Mouse (Mus musculus) small intestine, adult 2 months (tissue): ENCODE results near the gene Srp54c. TPM values are rescaled to one million over a fixed set of nuclear protein-coding genes. Genes with fewer than 3 reads are reported as not detected.
"Not testable (repeated sequence)": the region's sequence is repeated elsewhere in the genome, so short reads cannot be mapped to it uniquely, and the experiment has no call there.

ENCODE experiments used
- H3K27ac ChIP-seq: fragments of 200-500 bp; 2 replicates; pipeline ENCODE4 v1.5.1; 2012; ENCODE audit warnings: low read depth, low read length, control low read depth, inconsistent platforms; ENCODE audit not compliant: insufficient read depth
- H3K27me3 ChIP-seq: fragments of 200-500 bp; 2 replicates; pipeline ENCODE4 v1.6.1; 2012; ENCODE audit warnings: mild to moderate bottlenecking, moderate library complexity, low read length, inconsistent platforms; ENCODE audit not compliant: control insufficient read depth, insufficient read depth
- H3K36me3 ChIP-seq: fragments of 200-500 bp; 2 replicates; pipeline ENCODE4 v1.6.1; 2012; ENCODE audit warnings: mild to moderate bottlenecking, low read length, control low read depth, inconsistent platforms; ENCODE audit not compliant: control insufficient read depth, insufficient read depth
- H3K4me1 ChIP-seq: fragments of 200-500 bp; 2 replicates; pipeline ENCODE4 v1.6.1; 2012; ENCODE audit warnings: low read length, inconsistent platforms, mixed read lengths; ENCODE audit not compliant: control insufficient read depth, insufficient read depth, insufficient read length
- H3K4me3 ChIP-seq: fragments of 200-500 bp; 2 replicates; pipeline ENCODE4 v1.5.1; 2012; ENCODE audit warnings: low read depth, mild to moderate bottlenecking, control low read depth, inconsistent platforms, low read length, moderate library complexity
- WGBS: fragments of 180-500 bp; shearing (Covaris S2); methylation state at CpG from one replicate; pipeline ENCODE4 v1.1.7; 2018; 5-methylcytosine and 5-hydroxymethylcytosine counted together
- polyA plus RNA-seq: library from polyadenylated mRNA; depleted of rRNA; stranded (reverse); fragments of >200 nt; gene quantifications from 2 replicates; pipeline ENCODE4 v1.2.3, GENCODE M21; 2012; rRNA removed

Gene Srp54c
- polyA plus RNA-seq: 1.3 and 1.6 TPM in 2 replicates

DNA sequence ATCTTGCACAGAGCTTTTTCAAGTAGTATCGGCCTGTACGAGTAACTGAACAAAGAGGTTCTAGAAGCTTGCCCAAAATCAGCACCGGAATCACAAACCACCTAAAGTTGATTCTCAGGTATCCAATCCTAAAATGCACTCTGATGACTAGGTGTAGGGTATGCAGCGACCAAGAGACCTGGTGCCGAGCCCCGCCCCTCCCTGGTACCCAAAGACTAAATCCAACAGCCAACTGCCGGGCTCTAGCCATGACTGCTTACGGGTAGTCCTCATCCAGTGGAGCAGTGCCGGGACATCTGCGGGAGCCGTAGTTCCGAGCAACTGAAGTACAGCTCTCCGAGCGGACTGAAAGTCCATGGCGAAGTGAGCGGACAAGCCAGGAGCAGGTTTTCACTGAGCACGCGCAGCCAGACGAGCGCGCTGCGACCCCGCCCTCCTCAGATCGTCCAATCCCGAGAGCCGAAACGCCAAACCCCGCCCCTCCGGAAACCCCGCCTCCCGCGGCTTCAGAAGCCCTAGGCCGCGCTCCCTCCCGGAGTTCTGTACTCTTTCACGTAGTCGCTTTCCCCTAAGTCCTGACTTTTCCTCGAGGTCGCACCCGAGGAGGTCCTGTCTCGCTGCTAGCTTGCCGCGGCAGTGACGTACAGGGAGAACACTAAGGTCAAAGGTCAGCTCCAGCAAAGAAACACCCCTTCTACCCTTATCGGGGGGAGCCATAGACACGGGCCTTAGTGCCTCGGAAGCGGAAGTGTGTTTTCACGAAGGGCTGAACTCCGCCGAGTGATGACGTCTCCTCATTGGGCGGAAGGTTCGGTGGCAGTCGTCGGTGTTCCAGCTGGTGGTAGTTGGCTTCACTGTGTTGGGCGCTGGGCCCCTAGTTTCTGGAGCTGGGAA is at the start of gene Srp54c:
Gene Srp54c, plus strand, starts transcription at position 543 of the 894 bp plus-strand sequence.
- H3K4me3 ChIP-seq: peak within 1 kb of the TSS; percentile 59
- not testable (repeated sequence) for H3K27ac ChIP-seq, H3K36me3 ChIP-seq, H3K27me3 ChIP-seq, H3K4me1 ChIP-seq
- no CpG with 5 or more reads among the region's 57 CpGs for WGBS

DNA sequence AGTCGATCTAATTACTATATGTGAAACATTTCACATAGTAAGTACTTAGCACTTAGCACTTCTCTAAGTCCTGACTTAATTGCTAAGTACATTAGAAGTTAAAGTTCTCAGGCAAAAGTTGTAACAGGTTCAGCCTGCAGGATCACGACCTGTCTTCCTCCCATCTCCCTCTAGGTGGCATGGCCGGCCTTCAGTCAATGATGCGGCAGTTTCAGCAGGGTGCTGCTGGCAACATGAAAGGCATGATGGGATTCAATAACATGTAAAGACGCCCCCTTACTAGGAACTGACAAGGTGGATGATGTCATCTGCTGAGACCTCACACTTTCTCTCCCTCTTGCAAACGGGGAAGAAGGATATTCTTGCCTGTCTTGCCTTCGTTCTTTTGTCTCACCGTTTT is 42.3 kb upstream of the Srp54c start:
- not testable (repeated sequence) for H3K27ac ChIP-seq, H3K27me3 ChIP-seq, H3K36me3 ChIP-seq, H3K4me1 ChIP-seq, H3K4me3 ChIP-seq
- WGBS: no CpG with 5 or more reads among the region's 8 CpGs

DNA sequence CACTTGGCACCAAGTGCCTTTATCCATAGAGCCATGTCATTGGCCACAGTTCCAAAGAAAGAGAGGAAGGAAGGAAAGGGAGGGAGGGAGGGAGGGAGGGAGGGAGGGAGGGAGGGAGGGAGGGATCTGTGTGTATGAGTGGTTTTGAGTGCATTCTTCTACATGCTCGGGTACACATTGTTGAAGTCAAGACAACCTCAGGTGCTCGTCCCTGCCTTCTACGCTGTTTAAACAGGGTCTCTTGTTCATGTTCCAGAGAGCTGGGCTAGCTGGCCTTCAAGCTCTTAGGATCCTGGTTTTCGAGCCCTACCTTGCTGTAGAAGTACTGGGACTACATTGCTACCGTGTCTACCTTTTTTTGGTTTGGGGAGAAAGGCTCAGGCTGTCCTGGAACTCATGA is 40.8 kb upstream of the Srp54c start:
- WGBS: no CpG with 5 or more reads among the region's 5 CpGs
- not testable (repeated sequence) for H3K36me3 ChIP-seq, H3K27ac ChIP-seq, H3K27me3 ChIP-seq, H3K4me3 ChIP-seq, H3K4me1 ChIP-seq

DNA sequence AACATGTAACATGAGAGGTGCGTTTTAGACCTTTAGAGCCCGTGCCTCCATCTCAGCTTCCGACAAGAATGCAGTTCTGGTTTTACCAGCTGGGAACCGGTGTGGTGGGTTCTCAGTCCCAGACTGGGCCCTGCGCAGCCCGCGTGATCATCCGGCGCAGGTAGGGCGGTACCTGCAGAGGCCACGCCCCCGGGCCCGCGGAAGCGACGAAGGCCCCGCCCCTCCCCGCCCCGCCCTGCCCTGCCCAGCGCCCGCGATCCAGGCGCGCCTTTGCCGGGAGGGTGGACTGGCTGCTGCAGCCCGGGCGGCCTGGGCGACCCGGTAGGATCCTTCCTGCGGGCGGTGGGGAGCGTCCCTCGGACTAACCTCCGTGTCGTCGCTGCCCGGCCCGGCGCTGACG is 30.7 kb upstream of the Srp54c start, which contains the start of gene 1700047I17Rik2:
Gene 1700047I17Rik2, plus strand, starts transcription at position 287 of the 400 bp plus-strand sequence.
- H3K4me1 ChIP-seq, H3K4me3 ChIP-seq, H3K27me3 ChIP-seq, H3K36me3 ChIP-seq, H3K27ac ChIP-seq: not testable (repeated sequence)
- WGBS: no CpG with 5 or more reads among the region's 40 CpGs

DNA sequence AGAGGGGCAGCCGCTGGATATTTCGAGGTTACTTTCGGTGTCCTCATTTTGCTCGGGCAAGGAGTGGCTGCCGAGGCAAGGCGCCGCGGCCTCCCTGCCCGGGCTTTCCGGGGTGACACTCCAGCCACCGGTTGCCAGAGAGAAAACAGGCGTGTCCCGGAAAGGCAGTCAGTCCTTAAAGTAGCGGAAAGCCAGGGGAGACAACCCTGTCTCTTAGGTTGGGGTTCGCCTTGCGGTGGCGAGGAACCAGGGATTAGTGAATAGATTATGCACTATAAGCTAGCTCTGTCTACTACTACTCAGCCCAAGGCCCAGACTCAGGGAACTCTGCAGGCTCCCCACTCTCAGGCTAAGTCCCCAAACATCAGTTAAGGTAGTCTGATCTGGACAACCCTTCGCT is 30.2 kb upstream of the Srp54c start:
- not testable (repeated sequence) for H3K4me3 ChIP-seq, H3K27ac ChIP-seq, H3K4me1 ChIP-seq, H3K27me3 ChIP-seq, H3K36me3 ChIP-seq
- no CpG with 5 or more reads among the region's 18 CpGs for WGBS

DNA sequence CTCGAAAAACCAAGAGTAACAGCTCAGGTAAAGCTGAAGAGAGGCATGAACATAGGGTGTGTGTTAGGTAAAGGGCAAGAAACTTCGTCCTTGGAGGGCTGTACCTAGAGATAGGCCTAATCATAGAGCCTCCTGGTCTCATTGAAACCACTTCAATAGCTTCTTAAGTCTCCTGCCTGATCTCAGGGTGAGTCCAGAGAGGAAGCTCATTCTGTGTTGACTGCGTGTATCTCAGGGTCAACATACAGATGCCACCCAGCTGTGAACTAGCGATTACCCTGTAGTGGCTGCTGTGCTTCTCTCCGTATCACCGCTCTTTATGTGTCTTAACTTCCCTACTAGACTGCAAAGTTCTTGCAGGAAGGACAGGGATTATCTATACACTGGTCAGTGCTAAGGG is 17.0 kb upstream of the Srp54c start:
- H3K27ac ChIP-seq, H3K36me3 ChIP-seq, H3K4me1 ChIP-seq, H3K27me3 ChIP-seq, H3K4me3 ChIP-seq: not testable (repeated sequence)
- whole genome bisulfite sequencing: no CpG with 5 or more reads among the region's 6 CpGs

DNA sequence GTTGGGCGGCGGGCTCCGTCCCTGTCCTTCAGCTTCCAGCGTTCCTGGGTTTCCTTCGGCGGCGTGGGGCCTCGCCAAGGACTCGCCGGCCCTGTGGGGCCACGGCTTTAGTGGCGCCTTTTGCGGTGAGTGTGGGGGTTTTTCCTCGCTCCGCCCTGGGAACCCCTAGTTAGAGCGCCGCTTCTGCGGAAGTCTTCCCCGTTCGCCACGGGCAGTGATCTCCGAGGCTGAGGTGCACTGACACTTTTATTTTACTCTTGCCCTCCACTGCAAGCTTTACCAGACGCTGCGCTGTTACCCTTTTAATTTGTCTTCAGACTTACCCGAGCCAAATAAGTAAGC is 523 bp downstream of the Srp54c start:
- H3K27ac ChIP-seq, H3K36me3 ChIP-seq, H3K4me1 ChIP-seq, H3K27me3 ChIP-seq: not testable (repeated sequence)
- WGBS: 1% methylated on average over 11 of the region's 25 CpGs
- peak overlapping the region; percentile 59 for H3K4me3 ChIP-seq

DNA sequence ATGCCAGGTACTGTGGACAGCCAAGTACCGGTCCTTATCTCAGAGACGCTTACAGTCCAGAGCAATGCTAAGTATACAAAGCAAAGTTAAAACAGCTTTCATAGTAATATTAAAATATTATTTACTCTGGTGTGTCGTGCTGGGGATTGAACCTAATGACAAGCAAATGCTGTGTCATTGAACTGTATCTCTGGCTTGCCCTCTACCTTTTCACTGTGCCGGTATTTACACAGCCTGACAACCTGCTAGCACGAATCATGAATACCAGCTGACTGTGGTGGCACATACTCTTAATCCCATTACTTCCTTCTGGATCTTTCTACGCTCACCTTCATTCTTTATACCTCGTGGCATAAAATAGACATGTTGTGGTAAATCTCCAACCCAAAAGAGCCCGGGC is 12.3 kb downstream of the Srp54c start:
- not testable (repeated sequence) for H3K27ac ChIP-seq, H3K4me3 ChIP-seq, H3K36me3 ChIP-seq, H3K4me1 ChIP-seq, H3K27me3 ChIP-seq
- WGBS: no CpG with 5 or more reads among the region's 8 CpGs

DNA sequence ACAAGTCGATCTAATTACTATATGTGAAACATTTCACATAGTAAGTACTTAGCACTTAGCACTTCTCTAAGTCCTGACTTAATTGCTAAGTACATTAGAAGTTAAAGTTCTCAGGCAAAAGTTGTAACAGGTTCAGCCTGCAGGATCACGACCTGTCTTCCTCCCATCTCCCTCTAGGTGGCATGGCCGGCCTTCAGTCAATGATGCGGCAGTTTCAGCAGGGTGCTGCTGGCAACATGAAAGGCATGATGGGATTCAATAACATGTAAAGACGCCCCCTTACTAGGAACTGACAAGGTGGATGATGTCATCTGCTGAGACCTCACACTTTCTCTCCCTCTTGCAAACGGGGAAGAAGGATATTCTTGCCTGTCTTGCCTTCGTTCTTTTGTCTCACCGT is 32.0 kb downstream of the Srp54c start:
- not testable (repeated sequence) for H3K27me3 ChIP-seq, H3K4me1 ChIP-seq, H3K4me3 ChIP-seq, H3K27ac ChIP-seq
- no CpG with 5 or more reads among the region's 8 CpGs for WGBS
- H3K36me3 ChIP-seq: peaks cover 14% of the 10 kb centered on the region

DNA sequence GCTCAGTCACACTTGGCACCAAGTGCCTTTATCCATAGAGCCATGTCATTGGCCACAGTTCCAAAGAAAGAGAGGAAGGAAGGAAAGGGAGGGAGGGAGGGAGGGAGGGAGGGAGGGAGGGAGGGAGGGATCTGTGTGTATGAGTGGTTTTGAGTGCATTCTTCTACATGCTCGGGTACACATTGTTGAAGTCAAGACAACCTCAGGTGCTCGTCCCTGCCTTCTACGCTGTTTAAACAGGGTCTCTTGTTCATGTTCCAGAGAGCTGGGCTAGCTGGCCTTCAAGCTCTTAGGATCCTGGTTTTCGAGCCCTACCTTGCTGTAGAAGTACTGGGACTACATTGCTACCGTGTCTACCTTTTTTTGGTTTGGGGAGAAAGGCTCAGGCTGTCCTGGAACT is 33.4 kb downstream of the Srp54c start:
- no CpG with 5 or more reads among the region's 5 CpGs for WGBS
- not testable (repeated sequence) for H3K4me3 ChIP-seq, H3K27ac ChIP-seq, H3K27me3 ChIP-seq, H3K4me1 ChIP-seq
- H3K36me3 ChIP-seq: peaks cover 14% of the 10 kb centered on the region
